In genomic region chr7:25848444-25848812, GRCm38 (mm10) we compare ENCODE assay signal across 8 mouse cellular contexts. TPM values are rescaled to one million over a fixed set of nuclear protein-coding genes. Genes with fewer than 3 reads are reported as not detected.
DNase-seq lines count a peak whose midpoint lies in the region; ATAC-seq lines count a peak whose summit lies in the region.

No protein-coding gene starts in this region.

- peak; percentile 29 to 32 for DNase-seq in cerebellum, postnatal 14 days
- no peak for DNase-seq in cerebellum, adult 8-10 months
- peak; percentile 24 to 25 for DNase-seq in right cerebral cortex, postnatal 10 days (ENCODE audit: low spot score in 2 of 2)
- DNase-seq in right cerebral cortex, postnatal 14 days = no peak
- no peak for DNase-seq in urinary bladder, postnatal 36 days (ENCODE audit: low spot score in 2 of 2)
- no peak for DNase-seq in spleen, adult 12 weeks (ENCODE audit: low spot score)

- H3K4me3 ChIP-seq in hindbrain, embryonic 13.5 days = peak overlapping the region; percentile 47
- peak overlapping the region; percentile 45 for H3K4me3 ChIP-seq in midbrain, embryonic 12.5 days

- no peaks in the 10 kb centered on the region for H3K27me3 ChIP-seq in hindbrain, embryonic 13.5 days
- no peaks in the 10 kb centered on the region for H3K27me3 ChIP-seq in midbrain, embryonic 12.5 days

- WGBS in hindbrain, embryonic 13.5 days = 27% methylated on average over 11 of the region's 11 CpGs
- WGBS in midbrain, embryonic 12.5 days = 29% methylated on average over 11 of the region's 11 CpGs

- H3K9ac ChIP-seq in hindbrain, embryonic 13.5 days = peak overlapping the region; percentile 68
- peak overlapping the region; percentile 53 for H3K9ac ChIP-seq in midbrain, embryonic 12.5 days (replicated peaks)

- peak overlapping the region; percentile 54 for H3K4me2 ChIP-seq in hindbrain, embryonic 13.5 days
- peak overlapping the region; percentile 58 for H3K4me2 ChIP-seq in midbrain, embryonic 12.5 days (replicated peaks)

- peak; percentile 65 for ATAC-seq in hindbrain, embryonic 13.5 days (ENCODE audit: low FRiP score)
- peak; percentile 66 for ATAC-seq in midbrain, embryonic 12.5 days (ENCODE audit: low FRiP score, low read depth)

- H3K27ac ChIP-seq in hindbrain, embryonic 13.5 days = peak overlapping the region; percentile 31; the same call in 1 of the 2 replicates
- no peak overlapping the region for H3K27ac ChIP-seq in midbrain, embryonic 12.5 days (replicated peaks)

- no peaks in the 10 kb centered on the region for H3K36me3 ChIP-seq in hindbrain, embryonic 13.5 days
- no peaks in the 10 kb centered on the region for H3K36me3 ChIP-seq in midbrain, embryonic 12.5 days

- no peaks in the 10 kb centered on the region for H3K4me1 ChIP-seq in hindbrain, embryonic 13.5 days (replicated peaks)
- H3K4me1 ChIP-seq in midbrain, embryonic 12.5 days = no peaks in the 10 kb centered on the region

- no peaks in the 10 kb centered on the region for H3K9me3 ChIP-seq in hindbrain, embryonic 13.5 days
- H3K9me3 ChIP-seq in midbrain, embryonic 12.5 days = no peaks in the 10 kb centered on the region

RNA-seq across cellular contexts. Expression of gene Cyp2s1, which starts 31.7 kb away (rescaled TPM):
- 1.4 and 2.1 TPM in 2 replicates for polyA plus RNA-seq in hindbrain, embryonic 13.5 days (2015; fragmentation: Nextera tagmentation; extraction: Ambion mirVana)
- polyA plus RNA-seq in midbrain, embryonic 12.5 days (2016; fragmentation: Nextera tagmentation; extraction: Ambion mirVana) = 0.55 and 0.64 TPM in 2 replicates

RNA-seq across cellular contexts. Expression of gene Cyp2b10, which starts 49.0 kb away (rescaled TPM):
- polyA plus RNA-seq in hindbrain, embryonic 13.5 days (2015; fragmentation: Nextera tagmentation; extraction: Ambion mirVana) = not detected in 2 replicates
- polyA plus RNA-seq in midbrain, embryonic 12.5 days (2016; fragmentation: Nextera tagmentation; extraction: Ambion mirVana) = not detected in 2 replicates

RNA-seq across cellular contexts. Expression of gene Axl, which starts 59.9 kb away (rescaled TPM):
- polyA plus RNA-seq in hindbrain, embryonic 13.5 days (2015; fragmentation: Nextera tagmentation; extraction: Ambion mirVana) = 21.9 and 22.2 TPM in 2 replicates
- 27.3 and 27.8 TPM in 2 replicates for polyA plus RNA-seq in midbrain, embryonic 12.5 days (2016; fragmentation: Nextera tagmentation; extraction: Ambion mirVana)

Comparison
In these comparisons a context has a peak if more than half of its experiments do, and no peak if none do; other contexts are left out.
1. DNase-seq: peak in cerebellum, postnatal 14 days (2 of 2) and right cerebral cortex, postnatal 10 days (2 of 2); none in cerebellum, adult 8-10 months (single experiment), right cerebral cortex, postnatal 14 days (single experiment), urinary bladder, postnatal 36 days (0 of 2) and spleen, adult 12 weeks (single experiment).